Mouse (Mus musculus): ENCODE results near the gene Ets1.

- TF ChIP-seq CTCF (IDR thresholded peaks at IDR 0.05; ENCODE audit: borderline replicate concordance, insufficient read depth, low read depth, low read length), result no peak
- TF ChIP-seq POLR2A (IDR thresholded peaks at IDR 0.05; ENCODE audit: borderline replicate concordance, insufficient read depth, low read length), result no peak
Measured at GRCm38 (mm10) chr9:32741681-32742080, 105.7 kb downstream of the Ets1 start.

All from cerebellum, adult 2 months (tissue).